Mouse (Mus musculus) heart, embryonic 14.5 days (tissue): ENCODE measurements at regions not wholly inside any gene's neighbourhood (a gene's known extent, or its start where the extent isn't known, plus 50 kb on each side); places are given as distances from the start of the nearest gene placed in this dataset.

Source experiments
- ATAC-seq: fragments of 200-750 bp; cut with Nextera tagmentation; 2 replicates; pipeline ENCODE4 v1.8.0; 2017; ENCODE audit warnings: low read depth, moderate TSS enrichment; ENCODE audit not compliant: insufficient number of reproducible peaks, insufficient read depth, low FRiP score
- H3K27ac ChIP-seq, 2 experiments: fragments of 200-500 bp in 1 of 2; fragments of 300-500 bp in 1 of 2; sonication (generic) in 1 of 2; replicated peaks in 1 of 2; 2 replicates each; pipeline ENCODE4 v1.5.1; 2012 to 2014; ENCODE audit warnings: low read depth in 2 of 2, low read length in 2 of 2, control low read depth in 1 of 2, mild to moderate bottlenecking in 1 of 2, mixed read lengths in 1 of 2; ENCODE audit not compliant: control insufficient read depth in 1 of 2, insufficient read depth in 1 of 2
- H3K27me3 ChIP-seq: fragments of 300-500 bp; sonication (generic); 2 replicates; pipeline ENCODE4 v1.6.1; 2014; ENCODE audit warnings: mild to moderate bottlenecking, low read length, control low read depth; ENCODE audit not compliant: control insufficient read depth, insufficient read depth
- H3K36me3 ChIP-seq: fragments of 300-500 bp; sonication (generic); 2 replicates; pipeline ENCODE4 v1.6.1; 2014; ENCODE audit warnings: mild to moderate bottlenecking, control low read depth, low read length, mixed read lengths; ENCODE audit not compliant: control insufficient read depth, insufficient read depth
- H3K4me1 ChIP-seq, 2 experiments: fragments of 200-500 bp in 1 of 2; fragments of 300-500 bp in 1 of 2; sonication (generic) in 1 of 2; 2 replicates each; pipeline ENCODE4 v1.6.1; 2012 to 2014; ENCODE audit warnings: low read length in 2 of 2, control low read depth in 1 of 2, mixed read lengths in 1 of 2; ENCODE audit not compliant: control insufficient read depth in 2 of 2, insufficient read depth in 2 of 2
- H3K4me2 ChIP-seq: fragments of 300-500 bp; sonication (generic); 2 replicates; pipeline ENCODE4 v1.6.1; 2014; ENCODE audit warnings: mild to moderate bottlenecking, low read length
- H3K4me3 ChIP-seq, 2 experiments: fragments of 200-500 bp in 1 of 2; fragments of 300-500 bp in 1 of 2; sonication (generic) in 1 of 2; 2 replicates each; pipeline ENCODE4 v1.5.1; 2012 to 2014; ENCODE audit warnings: low read length in 2 of 2, mild to moderate bottlenecking in 2 of 2, control low read depth in 1 of 2, low read depth in 1 of 2, moderate library complexity in 1 of 2; ENCODE audit not compliant: control insufficient read depth in 1 of 2, insufficient read depth in 1 of 2
- H3K9ac ChIP-seq: fragments of 300-500 bp; sonication (generic); 2 replicates; pipeline ENCODE4 v1.6.1; 2014; ENCODE audit warnings: mild to moderate bottlenecking, low read length
- H3K9me3 ChIP-seq: fragments of 300-500 bp; sonication (generic); 2 replicates; pipeline ENCODE4 v1.6.1; 2016; ENCODE audit warnings: low read length, control low read depth; ENCODE audit not compliant: control insufficient read depth
- WGBS: fragments of 180-500 bp; shearing (Covaris S2); extraction: QIAGEN DNeasy Blood & Tissue Kit; methylation state at CpG from one replicate; pipeline ENCODE4 v1.1.7; 2014; 5-methylcytosine and 5-hydroxymethylcytosine counted together

GRCm38 (mm10) chr11:8245408-8246003 is 418.8 kb downstream of the Tns3 start:
- Histone ChIP-seq H3K27ac (no peak overlapping the region), H3K36me3 (no peaks in the 10 kb centered on the region), H3K4me1 (no peaks in the 10 kb centered on the region), H3K27me3 (no peaks in the 10 kb centered on the region), H3K4me2 (no peak overlapping the region), H3K9ac (no peak overlapping the region), H3K9me3 (no peaks in the 10 kb centered on the region), H3K4me3 (no peak overlapping the region)
- no peak for ATAC-seq
- 29% methylated on average over 3 of the region's 3 CpGs for whole genome bisulfite sequencing

GRCm38 (mm10) chr11:8238498-8238897 is 425.8 kb downstream of the Tns3 start:
- 71% methylated on average over 1 of the region's 1 CpGs for WGBS
- Histone ChIP-seq H3K9ac (no peak overlapping the region), H3K4me2 (no peak overlapping the region), H3K36me3 (no peaks in the 10 kb centered on the region), H3K4me3 (no peak overlapping the region), H3K27me3 (no peaks in the 10 kb centered on the region), H3K27ac (no peak overlapping the region), H3K9me3 (no peaks in the 10 kb centered on the region), H3K4me1 (no peaks in the 10 kb centered on the region)
- no peak for ATAC-seq

- H3K4me2 ChIP-seq, result no peak overlapping the region
- H3K4me3 ChIP-seq, result no peak overlapping the region
- H3K27me3 ChIP-seq, result no peaks in the 10 kb centered on the region
- ATAC-seq, result no peak
- WGBS, result 42% methylated on average over 4 of the region's 4 CpGs
- no peaks in the 10 kb centered on the region for H3K4me1 ChIP-seq
- H3K9me3 ChIP-seq, result no peaks in the 10 kb centered on the region
- no peaks in the 10 kb centered on the region for H3K36me3 ChIP-seq
- H3K9ac ChIP-seq, result no peak overlapping the region
- no peak overlapping the region for H3K27ac ChIP-seq
Measured at GRCm38 (mm10) chr11:8237556-8237955, 426.8 kb downstream of the Tns3 start.

- WGBS, result 79% methylated on average over 2 of the region's 2 CpGs
- no peak for ATAC-seq
- no peaks in the 10 kb centered on the region for H3K4me1 ChIP-seq
- H3K27ac ChIP-seq, result no peak overlapping the region
- no peak overlapping the region for H3K9ac ChIP-seq
- no peaks in the 10 kb centered on the region for H3K36me3 ChIP-seq
- H3K9me3 ChIP-seq, result no peaks in the 10 kb centered on the region
- H3K27me3 ChIP-seq, result no peaks in the 10 kb centered on the region
- H3K4me2 ChIP-seq, result no peak overlapping the region
- no peak overlapping the region for H3K4me3 ChIP-seq
Measured at GRCm38 (mm10) chr11:8236056-8236455, 428.3 kb downstream of the Tns3 start.

- 75% methylated on average over 9 of the region's 9 CpGs for WGBS
Measured at GRCm38 (mm10) chr11:8232636-8233189, 431.6 kb downstream of the Tns3 start.

GRCm38 (mm10) chr11:8229787-8230186 is 434.5 kb downstream of the Tns3 start:
- Histone ChIP-seq H3K4me3 (no peak overlapping the region), H3K4me2 (no peak overlapping the region), H3K27ac (no peak overlapping the region), H3K36me3 (no peaks in the 10 kb centered on the region), H3K4me1 (no peaks in the 10 kb centered on the region), H3K9me3 (no peaks in the 10 kb centered on the region), H3K27me3 (no peaks in the 10 kb centered on the region), H3K9ac (no peak overlapping the region)
- 74% methylated on average over 7 of the region's 7 CpGs for WGBS
- ATAC-seq, result no peak

More at GRCm38 (mm10) chr11:8232636-8233189, 431.6 kb downstream of the Tns3 start:
- H3K4me3 ChIP-seq, result no peak overlapping the region
- no peaks in the 10 kb centered on the region for H3K4me1 ChIP-seq
- no peak overlapping the region for H3K4me2 ChIP-seq
- no peaks in the 10 kb centered on the region for H3K36me3 ChIP-seq
- no peak overlapping the region for H3K27ac ChIP-seq
- H3K9me3 ChIP-seq, result no peaks in the 10 kb centered on the region
- no peak overlapping the region for H3K9ac ChIP-seq
- no peaks in the 10 kb centered on the region for H3K27me3 ChIP-seq
- ATAC-seq, result no peak

- H3K4me3 ChIP-seq, result no peak overlapping the region
- H3K4me1 ChIP-seq, result no peaks in the 10 kb centered on the region
- no peak overlapping the region for H3K9ac ChIP-seq
- no peaks in the 10 kb centered on the region for H3K9me3 ChIP-seq
- WGBS, result 56% methylated on average over 8 of the region's 8 CpGs
- H3K27me3 ChIP-seq, result no peaks in the 10 kb centered on the region
- no peaks in the 10 kb centered on the region for H3K36me3 ChIP-seq
- ATAC-seq, result no peak
- no peak overlapping the region for H3K27ac ChIP-seq
- no peak overlapping the region for H3K4me2 ChIP-seq
Measured at GRCm38 (mm10) chr11:8227772-8228425, 436.4 kb downstream of the Tns3 start.
